Mouse (Mus musculus) hindbrain, embryonic 16.5 days (tissue): ENCODE measurements around the gene Nop9. TPM values are rescaled to one million over a fixed set of nuclear protein-coding genes. Genes with fewer than 3 reads are reported as not detected.

Experiments used
- ATAC-seq: fragments of 200-750 bp; cut with Nextera tagmentation; 2 replicates; pipeline ENCODE4 v1.8.0; 2017; ENCODE audit warnings: moderate TSS enrichment, moderate library complexity
- H3K27ac ChIP-seq: fragments of 300-500 bp; sonication (generic); 2 replicates; pipeline ENCODE4 v1.5.1; 2014; ENCODE audit warnings: low read depth, mild to moderate bottlenecking, control low read depth, low read length, moderate library complexity
- H3K27me3 ChIP-seq: fragments of 300-500 bp; sonication (generic); replicated peaks from 2 replicates; pipeline ENCODE4 v1.6.1; 2014; ENCODE audit warnings: low read length; ENCODE audit not compliant: control insufficient read depth, insufficient read depth
- H3K36me3 ChIP-seq: fragments of 300-500 bp; sonication (generic); 2 replicates; pipeline ENCODE4 v1.6.1; 2014; ENCODE audit warnings: mild to moderate bottlenecking, low read length, moderate library complexity, mixed read lengths; ENCODE audit not compliant: control insufficient read depth, insufficient read depth
- H3K4me1 ChIP-seq: fragments of 300-500 bp; sonication (generic); 2 replicates; pipeline ENCODE4 v1.6.1; 2014; ENCODE audit warnings: low read depth, low read length; ENCODE audit not compliant: control insufficient read depth, insufficient read depth
- H3K4me2 ChIP-seq: fragments of 300-500 bp; sonication (generic); 2 replicates; pipeline ENCODE4 v1.6.1; 2014; ENCODE audit warnings: mild to moderate bottlenecking, low read length, control low read depth, moderate library complexity
- H3K4me3 ChIP-seq: fragments of 300-500 bp; sonication (generic); 2 replicates; pipeline ENCODE4 v1.5.1; 2014; ENCODE audit warnings: mild to moderate bottlenecking, low read length, control low read depth, moderate library complexity
- H3K9ac ChIP-seq: fragments of 300-500 bp; sonication (generic); 2 replicates; pipeline ENCODE4 v1.6.1; 2014; ENCODE audit warnings: low read depth, mild to moderate bottlenecking, control low read depth, low read length, moderate library complexity
- H3K9me3 ChIP-seq: fragments of 300-500 bp; sonication (generic); 2 replicates; pipeline ENCODE4 v1.6.1; 2014; ENCODE audit warnings: mild to moderate bottlenecking, low read length, moderate library complexity; ENCODE audit not compliant: control insufficient read depth
- WGBS: fragments of 180-500 bp; shearing (Covaris S2); extraction: QIAGEN DNeasy Blood & Tissue Kit; methylation state at CpG from one replicate; pipeline ENCODE4 v1.1.7; 2014; 5-methylcytosine and 5-hydroxymethylcytosine counted together
- polyA plus RNA-seq: library from polyadenylated mRNA; unstranded; fragments of >200 nt; fragmentation: Nextera tagmentation; extraction: Ambion mirVana; gene quantifications from 2 replicates; pipeline ENCODE4 v1.2.1, GENCODE M21; 2015

Gene Nop9
- polyA plus RNA-seq, 1 experiment from 2014 or later = 27.1 TPM

DNA sequence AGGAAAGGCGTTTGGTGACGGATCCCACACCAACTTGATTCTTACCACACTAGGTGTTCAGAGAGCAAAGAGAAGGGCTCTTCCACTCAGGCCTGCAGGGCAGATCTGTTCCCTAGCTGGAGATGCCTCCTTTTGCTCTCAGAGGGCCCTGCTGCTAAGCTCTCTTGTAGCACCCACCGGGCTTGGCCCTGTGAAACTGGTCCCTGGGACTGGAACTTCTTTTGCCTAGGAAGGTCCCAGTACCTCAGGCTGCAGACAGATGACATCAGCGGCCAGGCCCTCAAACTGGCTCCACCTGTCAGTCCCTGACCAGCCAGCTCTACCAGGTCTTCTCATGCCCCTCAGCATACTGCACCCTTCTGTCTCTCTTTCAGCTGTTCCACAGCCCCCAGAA is 31.8 kb upstream of the Nop9 start, which contains the start of gene Tgm1:
Tgm1 (minus strand) TSS at position 198 of the 394 bp plus-strand sequence.
- WGBS = 34% methylated on average over 4 of the region's 4 CpGs
- ATAC-seq = no peak
- no peak within 1 kb of the TSS for H3K4me2 ChIP-seq

DNA sequence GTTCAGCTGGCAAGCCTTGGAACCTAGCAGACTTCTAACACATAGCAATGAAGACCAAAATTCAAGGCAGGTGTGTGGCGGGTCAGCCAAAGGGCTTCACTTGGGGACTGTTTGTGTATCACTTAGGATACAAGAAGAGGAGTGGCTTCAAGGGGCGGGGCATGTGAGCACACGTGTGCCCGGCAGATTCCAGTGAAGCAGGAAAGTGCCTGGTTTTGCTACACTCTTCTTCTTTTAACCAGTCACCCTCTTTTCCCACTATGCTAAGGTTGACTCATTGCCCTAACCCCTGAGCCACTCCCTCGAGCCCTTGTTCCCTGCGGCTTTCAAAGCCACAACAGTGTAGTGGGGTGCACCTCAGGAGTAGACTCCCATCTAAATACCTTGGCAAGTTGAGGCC is 30.6 kb upstream of the Nop9 start:
- Histone ChIP-seq H3K4me3 (no peak overlapping the region), H3K27me3 (peaks cover 3% of the 10 kb centered on the region; the same call in 1 of the 2 replicates), H3K4me2 (no peak overlapping the region), H3K4me1 (no peaks in the 10 kb centered on the region), H3K9me3 (no peaks in the 10 kb centered on the region), H3K27ac (no peak overlapping the region), H3K36me3 (peaks cover 9% of the 10 kb centered on the region), H3K9ac (no peak overlapping the region)
- no peak for ATAC-seq
- 29% methylated on average over 6 of the region's 6 CpGs for WGBS

More for the DNA sequence above, 31.8 kb upstream of the Nop9 start, which contains the start of gene Tgm1:
- no peaks in the 10 kb centered on the region for H3K9me3 ChIP-seq
- peaks cover 3% of the 10 kb centered on the region; the same call in 1 of the 2 replicates for H3K27me3 ChIP-seq
- no peaks in the 10 kb centered on the region for H3K4me1 ChIP-seq
- H3K9ac ChIP-seq = no peak within 1 kb of the TSS
- no peak within 1 kb of the TSS for H3K27ac ChIP-seq
- H3K4me3 ChIP-seq = no peak within 1 kb of the TSS
- H3K36me3 ChIP-seq = peaks cover 9% of the 10 kb centered on the region

DNA sequence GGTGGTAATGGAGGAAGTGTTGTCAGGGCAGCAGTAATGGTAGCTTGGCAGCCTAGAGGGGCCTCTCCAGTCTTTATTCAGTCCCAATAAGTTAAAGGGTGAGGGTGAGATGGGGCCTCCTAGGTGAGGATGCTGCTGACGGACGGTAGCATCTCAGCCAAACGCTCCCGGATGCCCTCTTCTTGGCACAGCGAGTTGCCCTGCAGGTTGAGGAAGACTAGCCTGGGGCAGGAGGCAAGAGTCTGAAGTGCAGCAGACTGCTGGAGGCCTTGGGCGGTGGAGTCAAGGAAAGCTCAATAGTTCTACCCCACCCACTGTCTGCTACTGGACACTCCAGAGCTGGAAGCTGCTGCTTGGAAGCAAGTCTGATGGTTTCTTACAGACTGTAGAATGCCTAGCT is 29.2 kb upstream of the Nop9 start:
- H3K4me2 ChIP-seq = no peak overlapping the region
- H3K27me3 ChIP-seq = peaks cover 3% of the 10 kb centered on the region; the same call in 1 of the 2 replicates

GRCm38 (mm10) chr14:55716884-55717283 is 28.6 kb upstream of the Nop9 start:
- peaks cover 3% of the 10 kb centered on the region for H3K4me1 ChIP-seq
- no peaks in the 10 kb centered on the region for H3K9me3 ChIP-seq
- H3K27me3 ChIP-seq = peaks cover 3% of the 10 kb centered on the region; the same call in 1 of the 2 replicates
- no peak for ATAC-seq
- no peak overlapping the region for H3K27ac ChIP-seq
- no peak overlapping the region for H3K9ac ChIP-seq
- H3K36me3 ChIP-seq = peaks cover 9% of the 10 kb centered on the region
- no peak overlapping the region for H3K4me2 ChIP-seq
- WGBS = 84% methylated on average over 8 of the region's 8 CpGs
- no peak overlapping the region for H3K4me3 ChIP-seq

More for the DNA sequence above, 29.2 kb upstream of the Nop9 start:
- Histone ChIP-seq H3K27ac (no peak overlapping the region), H3K9ac (no peak overlapping the region), H3K36me3 (peaks cover 9% of the 10 kb centered on the region), H3K4me1 (peaks cover 3% of the 10 kb centered on the region), H3K9me3 (no peaks in the 10 kb centered on the region), H3K4me3 (no peak overlapping the region)
- WGBS = 91% methylated on average over 6 of the region's 6 CpGs
- ATAC-seq = no peak

GRCm38 (mm10) chr14:55719737-55720136 is 25.8 kb upstream of the Nop9 start:
- no peaks in the 10 kb centered on the region for H3K9me3 ChIP-seq
- H3K27ac ChIP-seq = no peak overlapping the region
- H3K9ac ChIP-seq = no peak overlapping the region
- no peaks in the 10 kb centered on the region for H3K27me3 ChIP-seq
- H3K4me3 ChIP-seq = no peak overlapping the region
- H3K4me1 ChIP-seq = peaks cover 8% of the 10 kb centered on the region
- no peak overlapping the region for H3K4me2 ChIP-seq
- 86% methylated on average over 6 of the region's 6 CpGs for WGBS
- peaks cover 9% of the 10 kb centered on the region for H3K36me3 ChIP-seq
- ATAC-seq = no peak

- Histone ChIP-seq H3K4me3 (no peak overlapping the region; the same call in 1 of the 2 replicates), H3K9ac (no peak overlapping the region; the same call in 1 of the 2 replicates), H3K4me1 (peaks cover 8% of the 10 kb centered on the region), H3K4me2 (peak overlapping the region; percentile 55), H3K27me3 (no peaks in the 10 kb centered on the region), H3K9me3 (no peaks in the 10 kb centered on the region), H3K27ac (no peak overlapping the region), H3K36me3 (peaks cover 9% of the 10 kb centered on the region)
- WGBS = 93% methylated on average over 12 of the region's 12 CpGs
- no peak for ATAC-seq
These were observed 24.8 kb upstream of the Nop9 start for GRCm38 (mm10) chr14:55720666-55721065.

DNA sequence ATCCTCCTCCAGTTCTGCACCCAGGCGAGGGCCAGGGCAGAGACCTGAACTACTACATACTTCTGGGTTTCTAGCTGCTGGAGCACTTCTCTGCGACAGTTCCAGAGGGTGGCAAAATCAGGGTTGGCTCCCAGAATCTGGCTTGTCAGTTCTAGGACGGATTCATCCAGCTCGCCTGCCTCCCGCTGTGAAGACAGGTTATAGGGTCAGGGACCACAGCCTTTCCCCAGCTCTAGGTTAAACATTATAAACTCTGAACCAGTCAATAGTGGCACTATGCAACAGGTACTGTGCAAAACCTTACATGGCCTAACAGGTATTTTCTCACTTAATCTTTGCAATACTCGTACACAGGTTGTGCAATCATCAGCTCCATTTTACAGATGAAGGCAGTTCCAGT is 24.4 kb upstream of the Nop9 start:
- H3K9ac ChIP-seq = peak overlapping the region; percentile 78
- H3K4me3 ChIP-seq = peak overlapping the region; percentile 73
- no peak overlapping the region for H3K27ac ChIP-seq
- H3K4me1 ChIP-seq = peaks cover 8% of the 10 kb centered on the region
- WGBS = 77% methylated on average over 6 of the region's 6 CpGs
- H3K36me3 ChIP-seq = peaks cover 9% of the 10 kb centered on the region
- H3K27me3 ChIP-seq = no peaks in the 10 kb centered on the region
- H3K9me3 ChIP-seq = no peaks in the 10 kb centered on the region
- ATAC-seq = no peak
- H3K4me2 ChIP-seq = peak overlapping the region; percentile 55

GRCm38 (mm10) chr14:55721700-55722437 is 23.6 kb upstream of the Nop9 start, which contains the start of gene Rabggta:
Gene Rabggta, minus strand, starts transcription at chr14:55722263.
- Histone ChIP-seq H3K9me3 (no peaks in the 10 kb centered on the region), H3K4me1 (peaks cover 8% of the 10 kb centered on the region), H3K4me3 (peak within 1 kb of the TSS; percentile 73), H3K4me2 (peak within 1 kb of the TSS; percentile 55), H3K27ac (peak within 1 kb of the TSS; percentile 84), H3K36me3 (peaks cover 9% of the 10 kb centered on the region), H3K27me3 (no peaks in the 10 kb centered on the region), H3K9ac (peak within 1 kb of the TSS; percentile 78)
- WGBS = under 1% methylated on average over 50 of the region's 50 CpGs
- peak; percentile 98 for ATAC-seq

GRCm38 (mm10) chr14:55722438-55722945 is 23.0 kb upstream of the Nop9 start:
- no peaks in the 10 kb centered on the region for H3K27me3 ChIP-seq
- 45% methylated on average over 8 of the region's 8 CpGs for WGBS
- peak overlapping the region; percentile 78 for H3K9ac ChIP-seq

More at GRCm38 (mm10) chr14:55722438-55722945, 23.0 kb upstream of the Nop9 start:
- H3K9me3 ChIP-seq = no peaks in the 10 kb centered on the region
- no peak overlapping the region for H3K27ac ChIP-seq
- peak; percentile 7 for ATAC-seq
- peaks cover 8% of the 10 kb centered on the region for H3K4me1 ChIP-seq
- peak overlapping the region; percentile 73 for H3K4me3 ChIP-seq
- peaks cover 4% of the 10 kb centered on the region for H3K36me3 ChIP-seq
- peak overlapping the region; percentile 55 for H3K4me2 ChIP-seq
